Mouse (Mus musculus) heart, embryonic 15.5 days (tissue): ENCODE measurements at regions not wholly inside any gene's neighbourhood (a gene's known extent, or its start where the extent isn't known, plus 50 kb on each side); places are given as distances from the start of the nearest gene placed in this dataset.

Experiments used
- ATAC-seq: fragments of 200-750 bp; cut with Nextera tagmentation; replicated peaks from 2 replicates; pipeline ENCODE4 v1.8.0; 2017; ENCODE audit warnings: low read depth, moderate TSS enrichment; ENCODE audit not compliant: insufficient number of reproducible peaks, insufficient read depth, low FRiP score
- H3K27ac ChIP-seq: fragments of 300-500 bp; sonication (generic); 2 replicates; pipeline ENCODE4 v1.5.1; 2015; ENCODE audit warnings: mild to moderate bottlenecking, inconsistent platforms
- H3K27me3 ChIP-seq: fragments of 300-500 bp; sonication (generic); 2 replicates; pipeline ENCODE4 v1.6.1; 2015; ENCODE audit warnings: inconsistent platforms
- H3K36me3 ChIP-seq: fragments of 300-500 bp; sonication (generic); 2 replicates; pipeline ENCODE4 v1.6.1; 2015; ENCODE audit warnings: mild to moderate bottlenecking, inconsistent platforms
- H3K4me1 ChIP-seq: fragments of 300-500 bp; sonication (generic); replicated peaks from 2 replicates; pipeline ENCODE4 v1.6.1; 2015; ENCODE audit warnings: inconsistent platforms
- H3K4me2 ChIP-seq: fragments of 300-500 bp; sonication (generic); 2 replicates; pipeline ENCODE4 v1.6.1; 2015; ENCODE audit warnings: inconsistent platforms, mild to moderate bottlenecking, moderate library complexity
- H3K4me3 ChIP-seq: fragments of 300-500 bp; sonication (generic); 2 replicates; pipeline ENCODE4 v1.5.1; 2015; ENCODE audit warnings: mild to moderate bottlenecking, inconsistent platforms
- H3K9ac ChIP-seq: fragments of 300-500 bp; sonication (generic); 2 replicates; pipeline ENCODE4 v1.6.1; 2015; ENCODE audit warnings: mild to moderate bottlenecking, inconsistent platforms
- H3K9me3 ChIP-seq: fragments of 300-500 bp; sonication (generic); replicated peaks from 2 replicates; pipeline ENCODE4 v1.6.1; 2016; ENCODE audit warnings: inconsistent platforms
- WGBS: fragments of 180-500 bp; shearing (Covaris S2); methylation state at CpG from one replicate; pipeline ENCODE4 v1.1.7; 2015; ENCODE audit warnings: mixed read lengths; 5-methylcytosine and 5-hydroxymethylcytosine counted together

DNA sequence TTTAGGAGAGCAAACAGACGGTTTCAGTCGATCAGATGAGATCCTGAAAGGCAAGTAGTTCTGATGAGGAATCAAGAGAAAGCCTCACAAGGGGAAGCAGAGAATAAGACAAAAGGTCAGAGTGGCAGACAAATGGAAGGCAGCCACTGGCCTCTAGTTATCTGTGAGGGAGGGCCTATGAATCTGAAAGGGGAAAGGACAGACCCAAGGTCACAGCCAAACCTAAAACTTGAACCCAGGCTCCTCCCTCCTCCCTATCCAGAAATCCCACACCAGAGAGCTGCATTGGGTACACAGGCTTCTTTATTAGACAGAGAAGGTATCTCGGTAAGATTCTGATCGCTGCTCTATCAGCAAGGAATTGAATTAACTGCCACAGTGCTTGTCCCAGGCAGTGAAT lies 476.0 kb downstream of the Prss52 start:
- Histone ChIP-seq H3K36me3 (no peaks in the 10 kb centered on the region), H3K9ac (no peak overlapping the region), H3K27me3 (peaks cover 73% of the 10 kb centered on the region), H3K9me3 (no peaks in the 10 kb centered on the region), H3K4me3 (no peak overlapping the region), H3K4me1 (no peaks in the 10 kb centered on the region), H3K4me2 (no peak overlapping the region), H3K27ac (no peak overlapping the region)
- WGBS, result 69% methylated on average over 4 of the region's 4 CpGs
- ATAC-seq, result no peak

DNA sequence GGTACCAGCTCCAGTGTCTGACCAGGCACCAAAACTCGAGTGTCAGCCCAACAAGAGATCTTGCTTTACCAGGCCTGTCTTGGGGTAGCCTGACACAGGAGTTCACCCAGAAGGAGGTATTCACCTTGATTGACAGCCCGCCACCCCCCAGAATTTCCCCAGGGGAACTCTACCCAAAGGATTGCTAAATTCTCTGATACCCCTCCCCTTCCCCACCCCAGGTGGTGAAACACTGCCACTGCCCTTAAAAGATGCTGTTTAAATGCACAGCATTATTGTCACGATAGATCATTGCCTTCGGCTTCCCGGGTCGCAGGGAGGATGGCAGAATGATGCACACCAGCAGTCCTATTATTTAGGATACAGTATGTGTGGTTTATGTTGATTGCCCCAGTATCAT lies 476.8 kb downstream of the Prss52 start:
- Histone ChIP-seq H3K27me3 (peaks cover 76% of the 10 kb centered on the region), H3K4me2 (no peak overlapping the region)
- 39% methylated on average over 6 of the region's 6 CpGs for WGBS

DNA sequence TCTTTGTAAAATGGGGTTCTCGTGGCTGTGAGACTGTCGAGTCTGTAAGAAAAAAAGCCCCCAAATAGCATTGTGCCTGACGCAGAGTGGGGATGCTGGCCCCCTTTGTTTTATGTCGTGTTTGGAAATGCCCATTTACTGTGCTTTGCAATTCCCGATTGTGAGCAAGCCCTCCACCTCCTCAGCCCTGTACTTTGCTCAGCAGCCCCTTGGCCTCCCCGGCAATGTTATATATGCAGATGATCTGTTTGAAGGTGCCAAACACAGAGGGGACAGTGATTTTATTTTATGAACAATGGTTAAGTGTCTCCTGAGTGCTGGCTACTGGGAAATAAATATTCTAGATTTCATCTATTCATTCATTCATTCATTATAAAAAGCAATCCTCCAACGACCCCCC lies 477.6 kb downstream of the Prss52 start:
- no peak for ATAC-seq
- no peak overlapping the region for H3K9ac ChIP-seq
- H3K4me3 ChIP-seq, result no peak overlapping the region
- H3K36me3 ChIP-seq, result no peaks in the 10 kb centered on the region
- no peak overlapping the region for H3K27ac ChIP-seq
- no peaks in the 10 kb centered on the region for H3K9me3 ChIP-seq
- no peak overlapping the region for H3K4me2 ChIP-seq
- H3K27me3 ChIP-seq, result peaks cover 80% of the 10 kb centered on the region
- 33% methylated on average over 7 of the region's 7 CpGs for WGBS
- H3K4me1 ChIP-seq, result peaks cover 4% of the 10 kb centered on the region

More for the DNA sequence above, 476.8 kb downstream of the Prss52 start:
- Histone ChIP-seq H3K36me3 (no peaks in the 10 kb centered on the region), H3K27ac (no peak overlapping the region), H3K9me3 (no peaks in the 10 kb centered on the region), H3K4me1 (0 out of 2 replicates have a peak, but pooled peaks cover 2% of the 10 kb centered on the region), H3K9ac (no peak overlapping the region), H3K4me3 (no peak overlapping the region)
- no peak for ATAC-seq

DNA sequence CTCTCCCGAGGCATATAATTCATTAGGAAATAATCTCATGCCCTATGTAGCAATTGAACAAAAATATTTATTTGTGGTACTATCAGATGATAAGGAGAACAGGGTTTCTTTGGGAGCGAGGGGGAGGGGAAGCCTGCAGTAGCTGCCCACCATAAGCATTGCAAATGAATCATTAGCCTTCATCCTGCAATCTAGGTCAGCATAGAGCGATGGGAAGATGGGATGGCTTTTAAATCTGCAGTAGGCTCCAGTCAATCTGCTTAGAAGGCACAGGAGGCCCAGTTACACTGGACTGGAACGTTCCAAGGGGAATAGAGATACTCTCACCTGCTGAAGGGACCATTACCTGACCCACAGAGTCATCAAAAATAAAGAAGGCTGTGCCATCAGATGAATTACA lies 478.7 kb downstream of the Prss52 start:
- 35% methylated on average over 4 of the region's 4 CpGs for WGBS
- Histone ChIP-seq H3K27ac (no peak overlapping the region), H3K9ac (no peak overlapping the region), H3K4me1 (peaks cover 15% of the 10 kb centered on the region), H3K27me3 (peaks cover 87% of the 10 kb centered on the region), H3K4me2 (no peak overlapping the region), H3K4me3 (no peak overlapping the region), H3K9me3 (no peaks in the 10 kb centered on the region), H3K36me3 (no peaks in the 10 kb centered on the region)
- no peak for ATAC-seq

DNA sequence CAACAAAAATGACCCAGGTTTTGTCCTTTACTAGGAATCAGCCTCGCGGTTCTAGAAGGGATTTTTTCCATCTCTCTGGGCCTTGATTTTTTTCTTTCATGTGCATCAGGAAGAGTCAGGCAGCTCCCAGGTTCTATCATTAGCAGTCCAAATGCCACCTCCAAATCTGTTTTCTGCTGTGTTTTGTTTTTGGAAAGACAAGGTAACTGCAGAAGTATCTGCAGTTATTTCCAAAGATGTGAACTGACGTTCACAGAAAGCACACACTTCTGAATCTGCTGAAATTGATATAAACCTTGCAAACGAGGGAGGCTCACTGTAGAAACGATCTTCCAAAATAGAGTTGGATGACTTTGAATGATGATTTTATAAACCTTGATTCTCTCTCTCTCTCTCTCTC lies 480.1 kb downstream of the Prss52 start:
- Histone ChIP-seq H3K27me3 (peaks cover 95% of the 10 kb centered on the region), H3K27ac (no peak overlapping the region), H3K4me3 (no peak overlapping the region), H3K36me3 (no peaks in the 10 kb centered on the region), H3K4me1 (peaks cover 19% of the 10 kb centered on the region), H3K9ac (no peak overlapping the region), H3K9me3 (no peaks in the 10 kb centered on the region), H3K4me2 (no peak overlapping the region)
- WGBS, result 60% methylated on average over 5 of the region's 5 CpGs
- ATAC-seq, result no peak

DNA sequence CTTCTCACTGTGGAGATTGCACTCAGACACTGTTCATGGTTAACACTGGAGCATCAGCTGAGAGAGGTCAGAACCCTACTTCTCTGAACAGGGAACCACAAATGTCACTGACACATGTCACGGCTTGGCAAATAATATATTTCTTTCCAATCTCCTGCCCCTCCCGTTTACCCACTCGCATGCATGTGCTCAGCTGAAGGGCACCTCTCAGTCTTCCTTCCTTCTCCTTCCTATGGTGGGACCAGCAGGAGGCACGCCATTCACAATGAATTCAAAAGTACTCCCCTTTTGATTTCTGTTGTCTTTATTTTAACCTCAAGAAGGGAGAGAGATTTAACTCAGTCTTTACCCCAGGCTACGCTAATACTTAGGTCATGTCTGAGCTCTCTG lies 481.0 kb downstream of the Prss52 start:
- H3K9me3 ChIP-seq, result no peaks in the 10 kb centered on the region
- no peak for ATAC-seq
- no peak overlapping the region for H3K27ac ChIP-seq
- H3K36me3 ChIP-seq, result no peaks in the 10 kb centered on the region
- WGBS, result 22% methylated on average over 5 of the region's 5 CpGs
- peaks cover 27% of the 10 kb centered on the region for H3K4me1 ChIP-seq
- H3K9ac ChIP-seq, result no peak overlapping the region
- peaks cover 96% of the 10 kb centered on the region for H3K27me3 ChIP-seq
- no peak overlapping the region for H3K4me3 ChIP-seq
- H3K4me2 ChIP-seq, result no peak overlapping the region

DNA sequence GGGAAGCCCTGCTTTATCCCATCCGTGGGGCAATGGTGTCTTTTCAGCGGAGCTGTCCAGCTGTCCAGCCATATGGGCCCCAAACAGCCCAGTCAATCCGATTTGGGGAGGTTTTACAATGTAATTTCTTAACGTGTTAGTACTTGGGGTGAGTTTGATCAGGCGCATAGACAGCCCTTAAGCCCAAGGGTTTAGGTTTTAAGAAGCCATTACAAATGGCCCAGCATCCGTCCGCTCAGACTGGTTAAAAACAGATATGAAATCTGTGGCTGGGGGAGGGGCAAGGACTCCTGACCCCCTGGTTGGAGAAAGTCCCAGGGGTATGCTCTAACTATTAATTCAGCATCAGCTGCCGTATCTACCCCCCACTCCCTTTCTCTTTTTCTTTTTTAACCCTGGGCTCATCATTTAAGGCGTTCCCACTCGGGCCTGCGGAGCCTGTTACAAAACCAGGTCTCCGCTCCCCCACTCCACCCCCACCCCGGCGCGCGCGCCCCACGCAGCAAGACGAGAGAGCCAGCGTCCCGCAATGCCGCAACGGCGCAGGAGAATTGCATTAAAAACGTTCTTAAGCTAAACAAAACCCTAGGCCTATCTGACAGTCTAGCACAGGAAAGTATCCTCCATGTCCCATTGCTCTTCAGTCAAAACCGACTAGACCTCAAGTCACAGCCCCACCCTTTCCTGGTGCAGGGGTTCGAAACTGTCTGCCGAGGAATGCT lies 481.5 kb downstream of the Prss52 start:
- H3K4me3 ChIP-seq, result no peak overlapping the region
- no peaks in the 10 kb centered on the region for H3K9me3 ChIP-seq
- H3K9ac ChIP-seq, result no peak overlapping the region
- peaks cover 32% of the 10 kb centered on the region for H3K4me1 ChIP-seq
- WGBS, result 6% methylated on average over 28 of the region's 28 CpGs
- ATAC-seq, result no peak
- H3K27me3 ChIP-seq, result peaks cover 96% of the 10 kb centered on the region
- H3K4me2 ChIP-seq, result no peak overlapping the region
- no peak overlapping the region for H3K27ac ChIP-seq
- no peaks in the 10 kb centered on the region for H3K36me3 ChIP-seq

DNA sequence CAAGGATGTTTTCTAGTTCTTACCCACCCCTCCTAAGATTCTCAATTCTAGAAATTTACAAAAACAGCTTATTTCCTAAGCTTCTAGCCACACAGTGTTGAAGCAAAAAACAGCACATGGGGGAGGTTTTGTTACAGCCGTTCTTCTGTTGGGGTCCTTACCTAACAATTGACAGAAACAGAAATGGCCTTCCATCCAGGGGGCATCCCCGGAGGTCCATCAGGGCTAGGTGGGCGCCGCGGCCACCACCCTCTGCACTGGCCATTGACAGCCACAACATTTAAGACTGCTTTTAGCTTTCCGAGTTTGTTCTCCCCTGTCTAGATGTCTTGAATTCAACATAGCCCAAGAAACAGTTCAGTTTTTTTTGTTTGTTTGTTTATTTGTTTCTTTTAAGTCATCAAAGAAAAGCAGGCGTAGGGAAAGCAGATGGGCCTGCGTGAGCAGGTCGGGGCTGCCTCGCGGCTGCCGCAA lies 482.3 kb downstream of the Prss52 start:
- Histone ChIP-seq H3K27ac (no peak overlapping the region), H3K9me3 (no peaks in the 10 kb centered on the region), H3K4me2 (peak overlapping the region; percentile 91), H3K4me3 (peak overlapping the region; percentile 55), H3K27me3 (peaks cover 97% of the 10 kb centered on the region), H3K9ac (no peak overlapping the region), H3K36me3 (no peaks in the 10 kb centered on the region), H3K4me1 (peaks cover 33% of the 10 kb centered on the region)
- ATAC-seq, result no peak
- WGBS, result 8% methylated on average over 12 of the region's 12 CpGs

DNA sequence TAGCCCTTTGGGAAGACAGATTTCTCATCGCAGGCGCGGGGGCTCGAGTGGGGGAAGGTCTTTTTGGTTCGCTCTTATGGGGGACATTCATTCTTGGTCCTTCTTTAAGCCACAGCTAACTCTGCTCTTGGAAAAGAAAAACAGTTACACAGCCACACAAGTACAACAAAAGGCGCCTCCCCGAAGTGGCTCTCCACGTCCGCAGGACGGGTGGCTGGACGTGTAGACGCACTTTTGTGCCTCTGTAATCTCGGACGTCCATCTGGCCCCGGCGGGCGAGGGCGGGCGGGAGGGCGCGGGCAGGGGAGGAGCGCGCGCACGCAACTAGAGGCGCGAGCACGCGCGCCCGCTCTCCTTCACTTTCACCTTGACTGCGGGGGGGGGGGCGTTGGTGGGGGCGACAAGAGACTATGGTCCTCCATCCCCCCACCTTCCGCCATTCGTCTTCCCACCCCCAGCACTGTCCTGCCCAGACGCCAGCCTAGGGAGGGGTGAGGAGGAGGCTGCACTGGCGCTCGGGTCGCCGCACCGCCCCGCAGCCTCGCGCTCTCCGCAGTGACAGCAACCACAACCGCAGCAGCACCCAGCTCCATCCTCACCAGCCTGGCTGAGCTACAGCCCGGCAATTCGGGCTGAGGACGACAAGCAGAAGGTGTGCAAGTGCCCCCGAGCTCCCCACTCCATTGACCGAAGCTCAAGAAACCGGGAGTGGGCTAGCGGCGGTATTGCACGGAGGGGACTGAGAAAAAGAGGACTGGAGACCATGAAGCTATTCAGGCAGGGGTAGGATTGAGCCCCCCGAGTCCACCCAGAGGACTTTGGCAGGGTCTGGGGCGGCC lies 483.0 kb downstream of the Prss52 start:
- H3K4me2 ChIP-seq, result peak overlapping the region; percentile 91
- no peaks in the 10 kb centered on the region for H3K9me3 ChIP-seq
- peaks cover 33% of the 10 kb centered on the region for H3K4me1 ChIP-seq
- 0 out of 2 replicates have a peak, but pooled peaks have one; percentile 41 for ATAC-seq
- H3K27me3 ChIP-seq, result peaks cover 98% of the 10 kb centered on the region
- under 1% methylated on average over 56 of the region's 58 CpGs for WGBS
- H3K9ac ChIP-seq, result peak overlapping the region; percentile 31; the same call in 1 of the 2 replicates
- H3K36me3 ChIP-seq, result no peaks in the 10 kb centered on the region
- H3K27ac ChIP-seq, result no peak overlapping the region
- peak overlapping the region; percentile 55 for H3K4me3 ChIP-seq

DNA sequence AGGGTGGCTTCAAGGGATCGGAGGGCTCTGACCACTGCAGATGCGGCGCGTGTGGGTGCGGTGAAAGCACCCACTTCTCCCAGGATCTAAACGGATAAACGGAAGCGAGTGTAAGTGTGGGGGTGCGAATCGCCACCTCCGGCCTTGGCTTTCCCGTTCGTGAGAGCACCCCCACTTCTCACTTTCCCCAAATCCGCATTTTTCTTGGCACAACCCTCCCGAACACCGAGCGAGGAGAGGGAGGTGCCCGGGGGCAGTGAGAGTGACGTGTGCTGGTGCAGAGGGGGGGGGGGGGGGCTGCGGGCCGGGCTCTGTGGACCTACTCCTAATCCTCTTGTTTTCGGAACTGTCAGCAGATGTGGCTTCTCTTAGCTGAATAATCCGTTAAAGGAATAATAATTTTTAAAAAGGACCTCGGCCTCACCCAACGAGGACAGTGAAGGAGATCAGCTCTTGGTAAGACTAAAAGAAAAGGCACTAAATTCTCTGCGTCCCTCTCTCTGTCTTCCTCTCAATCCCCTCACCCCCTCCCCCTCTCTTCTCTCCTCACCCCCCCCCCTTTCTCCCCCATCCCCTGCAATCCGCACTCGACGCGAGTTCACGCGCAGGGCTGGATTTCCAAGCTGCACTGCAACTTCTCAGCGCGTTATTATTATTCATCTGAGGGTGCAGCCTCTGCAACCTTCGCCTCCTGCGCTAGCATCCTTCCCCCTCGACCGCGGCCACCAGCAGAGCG lies 483.8 kb downstream of the Prss52 start:
- ATAC-seq, result no peak

DNA sequence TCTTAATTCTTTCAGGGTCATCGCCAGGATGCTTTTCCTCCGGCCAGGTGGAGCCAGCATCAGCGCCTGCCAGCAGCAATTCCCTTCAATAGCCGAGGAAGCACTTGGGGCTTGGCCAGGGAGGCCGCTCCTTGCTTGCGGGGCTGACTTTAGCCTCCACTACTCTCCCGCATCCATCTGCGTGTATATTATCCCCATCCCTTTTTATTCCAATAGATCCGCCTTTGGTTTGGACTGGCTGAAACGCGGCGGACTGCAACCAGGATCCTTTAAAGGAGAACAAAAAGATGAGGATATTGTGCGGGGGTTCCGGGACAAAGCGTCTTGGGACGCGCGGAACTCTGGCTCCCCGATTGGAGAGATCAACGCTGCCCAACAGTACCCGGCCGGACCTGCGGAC lies 484.5 kb downstream of the Prss52 start:
- WGBS, result under 1% methylated on average over 23 of the region's 23 CpGs
- peak overlapping the region; percentile 55; the same call in 1 of the 2 replicates for H3K4me3 ChIP-seq
- ATAC-seq, result no peak

More for the DNA sequence above, 483.8 kb downstream of the Prss52 start:
- no peak overlapping the region for H3K27ac ChIP-seq
- 0% methylated on average over 38 of the region's 40 CpGs for WGBS
- peak overlapping the region; percentile 31; the same call in 1 of the 2 replicates for H3K9ac ChIP-seq
- peaks cover 99% of the 10 kb centered on the region for H3K27me3 ChIP-seq
- no peaks in the 10 kb centered on the region for H3K9me3 ChIP-seq
- H3K4me3 ChIP-seq, result peak overlapping the region; percentile 55
- H3K4me1 ChIP-seq, result peaks cover 33% of the 10 kb centered on the region
- no peaks in the 10 kb centered on the region for H3K36me3 ChIP-seq
- peak overlapping the region; percentile 91 for H3K4me2 ChIP-seq

More for the DNA sequence above, 484.5 kb downstream of the Prss52 start:
- H3K4me2 ChIP-seq, result no peak overlapping the region
- H3K36me3 ChIP-seq, result no peaks in the 10 kb centered on the region
- H3K4me1 ChIP-seq, result peaks cover 33% of the 10 kb centered on the region
- H3K27ac ChIP-seq, result no peak overlapping the region
- peaks cover 99% of the 10 kb centered on the region for H3K27me3 ChIP-seq
- no peak overlapping the region for H3K9ac ChIP-seq
- no peaks in the 10 kb centered on the region for H3K9me3 ChIP-seq
